Mouse (Mus musculus) kidney, postnatal 0 days (tissue): Measurements from ENCODE around the gene Tmem141. TPM values are rescaled to one million over a fixed set of nuclear protein-coding genes. Genes with fewer than 3 reads are reported as not detected.
A peak's percentile ranks its signal among the peaks of the same experiment; 100 is the strongest.

ENCODE experiments used
- ATAC-seq: fragments of 200-750 bp; cut with Nextera tagmentation; replicated peaks from 2 replicates; pipeline ENCODE4 v1.8.0; 2017; ENCODE audit warnings: low read depth, moderate number of reproducible peaks, moderate TSS enrichment, moderate library complexity; ENCODE audit not compliant: low FRiP score
- DNase-seq: peaks from one replicate; pipeline ENCODE4 v3.0.0-alpha.2; 2016; ENCODE audit warnings: low spot score
- H3K27ac ChIP-seq: fragments of 300-500 bp; sonication (generic); 2 replicates; pipeline ENCODE4 v1.5.1; 2014; ENCODE audit warnings: mild to moderate bottlenecking
- H3K27me3 ChIP-seq: fragments of 300-500 bp; sonication (generic); 2 replicates; pipeline ENCODE4 v1.6.1; 2014; ENCODE audit warnings: low read length, mixed read lengths; ENCODE audit not compliant: insufficient read depth
- H3K36me3 ChIP-seq: fragments of 300-500 bp; sonication (generic); 2 replicates; pipeline ENCODE4 v1.6.1; 2014; ENCODE audit warnings: low read length, mixed read lengths; ENCODE audit not compliant: insufficient read depth
- H3K4me1 ChIP-seq: fragments of 300-500 bp; sonication (generic); replicated peaks from 2 replicates; pipeline ENCODE4 v1.6.1; 2014; ENCODE audit warnings: antibody characterized with exemption, low read length, mixed read lengths; ENCODE audit not compliant: insufficient read depth
- H3K4me2 ChIP-seq: fragments of 300-500 bp; sonication (generic); 2 replicates; pipeline ENCODE4 v1.6.1; 2014; ENCODE audit warnings: mild to moderate bottlenecking, low read length, moderate library complexity, mixed read lengths
- H3K4me3 ChIP-seq: fragments of 300-500 bp; sonication (generic); replicated peaks from 2 replicates; pipeline ENCODE4 v1.5.1; 2014; ENCODE audit warnings: low read depth, low read length
- H3K9ac ChIP-seq: fragments of 300-500 bp; sonication (generic); 2 replicates; pipeline ENCODE4 v1.6.1; 2014; ENCODE audit warnings: low read depth, low read length
- H3K9me3 ChIP-seq: fragments of 300-500 bp; sonication (generic); replicated peaks from 2 replicates; pipeline ENCODE4 v1.6.1; 2016; ENCODE audit warnings: low read length, inconsistent platforms, mixed read lengths
- CTCF ChIP-seq: IDR thresholded peaks from 2 replicates; pipeline ENCODE4 v1.5.1; 2016; ENCODE audit warnings: antibody characterized with exemption, low read depth, mild to moderate bottlenecking, moderate library complexity
- WGBS: fragments of 180-500 bp; shearing (Covaris S2); extraction: QIAGEN DNeasy Blood & Tissue Kit; methylation state at CpG from one replicate; pipeline ENCODE4 v1.1.7; 2014; 5-methylcytosine and 5-hydroxymethylcytosine counted together
- polyA plus RNA-seq: library from polyadenylated mRNA; unstranded; fragments of >200 nt; fragmentation: Nextera tagmentation; extraction: Ambion mirVana; gene quantifications from 2 replicates; pipeline ENCODE4 v1.2.1, GENCODE M21; 2015

Gene Tmem141
- polyA plus RNA-seq, 1 experiment from 2014 or later, result 41.7 TPM

- H3K4me3 ChIP-seq, result no peak overlapping the region
Observed at GRCm38 (mm10) chr2:25580621-25581101, 41.1 kb downstream of the Tmem141 start.

GRCm38 (mm10) chr2:25579737-25580460, 41.9 kb downstream of the Tmem141 start:
- no peak overlapping the region for H3K27ac ChIP-seq
- 3% methylated on average over 21 of the region's 27 CpGs for WGBS
- H3K4me2 ChIP-seq, result peak overlapping the region; percentile 36
- H3K36me3 ChIP-seq, result peaks cover 10% of the 10 kb centered on the region
- H3K27me3 ChIP-seq, result peaks cover 51% of the 10 kb centered on the region
- H3K4me3 ChIP-seq, result peak overlapping the region; percentile 25
- DNase-seq (peak; percentile 61), ATAC-seq (no peak)
- no peak overlapping the region for H3K9ac ChIP-seq
- H3K4me1 ChIP-seq, result peaks cover 46% of the 10 kb centered on the region
- peak; percentile 69 for TF ChIP-seq CTCF
- no peaks in the 10 kb centered on the region for H3K9me3 ChIP-seq

More at GRCm38 (mm10) chr2:25580621-25581101, 41.1 kb downstream of the Tmem141 start:
- peak overlapping the region; percentile 78; the same call in 1 of the 2 replicates for H3K4me2 ChIP-seq
- 39% methylated on average over 6 of the region's 6 CpGs for WGBS
- no peak for DNase-seq
- peaks cover 42% of the 10 kb centered on the region for H3K4me1 ChIP-seq
- no peak for TF ChIP-seq CTCF
- no peak overlapping the region for H3K9ac ChIP-seq
- H3K27me3 ChIP-seq, result peaks cover 51% of the 10 kb centered on the region
- H3K27ac ChIP-seq, result no peak overlapping the region
- peaks cover 14% of the 10 kb centered on the region for H3K36me3 ChIP-seq
- ATAC-seq, result no peak
- no peaks in the 10 kb centered on the region for H3K9me3 ChIP-seq

- peaks cover 3% of the 10 kb centered on the region; the same call in 1 of the 2 replicates for H3K36me3 ChIP-seq
- no peak for ATAC-seq
- H3K4me1 ChIP-seq, result peaks cover 46% of the 10 kb centered on the region
- H3K9ac ChIP-seq, result no peak overlapping the region
- no peak for DNase-seq
- no peaks in the 10 kb centered on the region for H3K9me3 ChIP-seq
- peak overlapping the region; percentile 37 for H3K4me2 ChIP-seq
- H3K27ac ChIP-seq, result no peak overlapping the region
- H3K4me3 ChIP-seq, result peak overlapping the region; percentile 25
- no peak for TF ChIP-seq CTCF
- WGBS, result 6% methylated on average over 77 of the region's 77 CpGs
- H3K27me3 ChIP-seq, result peaks cover 51% of the 10 kb centered on the region
Observed at GRCm38 (mm10) chr2:25578796-25579736, 42.7 kb downstream of the Tmem141 start.

GRCm38 (mm10) chr2:25577951-25578795, 43.6 kb downstream of the Tmem141 start:
- peaks cover 54% of the 10 kb centered on the region for H3K4me1 ChIP-seq
- no peak overlapping the region for H3K9ac ChIP-seq
- WGBS, result 7% methylated on average over 75 of the region's 75 CpGs
- peaks cover 51% of the 10 kb centered on the region for H3K27me3 ChIP-seq
- H3K9me3 ChIP-seq, result no peaks in the 10 kb centered on the region
- peaks cover 2% of the 10 kb centered on the region; the same call in 1 of the 2 replicates for H3K36me3 ChIP-seq
- H3K4me3 ChIP-seq, result peak overlapping the region; percentile 4
- peak overlapping the region; percentile 37 for H3K4me2 ChIP-seq
- DNase-seq (no peak), ATAC-seq (no peak)
- peak; percentile 49 for TF ChIP-seq CTCF
- H3K27ac ChIP-seq, result no peak overlapping the region

GRCm38 (mm10) chr2:25576965-25577891, 44.6 kb downstream of the Tmem141 start:
- Histone ChIP-seq H3K9ac (0 out of 2 replicates have a peak overlapping the region, but pooled peaks have one; percentile 35), H3K27ac (no peak overlapping the region), H3K4me2 (peak overlapping the region; percentile 37; the same call in 1 of the 2 replicates), H3K4me1 (peaks cover 56% of the 10 kb centered on the region), H3K9me3 (no peaks in the 10 kb centered on the region), H3K27me3 (peaks cover 51% of the 10 kb centered on the region), H3K36me3 (no peaks in the 10 kb centered on the region), H3K4me3 (peak overlapping the region; percentile 4)
- ATAC-seq (no peak), DNase-seq (no peak)
- no peak for TF ChIP-seq CTCF
- WGBS, result 21% methylated on average over 92 of the region's 92 CpGs
